In the genomic region with DNA sequence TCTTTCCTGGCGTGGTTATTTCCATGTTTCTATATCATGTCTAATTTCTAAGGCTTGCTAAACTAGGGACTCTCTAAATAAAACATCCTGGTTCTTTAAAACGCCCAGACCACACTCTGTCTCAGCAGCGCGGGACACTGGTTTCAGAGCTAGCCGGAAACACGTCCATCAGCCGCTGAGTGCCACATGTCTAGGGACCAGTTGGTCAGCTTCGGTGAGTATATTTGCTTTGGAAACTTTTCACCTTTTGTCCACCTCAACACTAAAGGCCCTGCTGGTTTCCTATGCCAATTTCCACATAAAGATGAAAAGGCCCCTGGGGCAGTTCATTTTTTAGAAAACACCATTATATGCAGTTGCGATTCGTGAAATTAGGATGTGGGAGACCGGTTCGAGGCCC, we compare ENCODE assay signal across 20 mouse cellular contexts.
DNase-seq lines count a peak whose midpoint lies in the region; ATAC-seq and TF ChIP-seq lines count a peak whose summit lies in the region.
"Had no signal": no experiment of that assay in that cellular context is flagged by ENCODE, and none has a peak within 500 bp of the region (broad histone marks: within the 10 kb centered on the region; RNA-seq: fewer than 3 reads in every experiment).

No protein-coding gene starts in this region.

- no peak for DNase-seq in heart, adult 11 months
- peak; percentile 53 to 71 for DNase-seq in lung, adult 18-20 months
- DNase-seq in lung, postnatal 14 days = no peak
- no peak for DNase-seq in adrenal gland, adult 2 months
- no peak for DNase-seq in forebrain, embryonic 11.5 days (ENCODE audit: low spot score)
- DNase-seq: adrenal gland, postnatal 25 days; cerebellum, adult 2 months; cerebellum, postnatal 14 days; embryo, embryonic 11 days; gastrocnemius, postnatal 10 days had no signal

- no peak overlapping the region for H3K4me2 ChIP-seq in heart, embryonic 13.5 days
- peak overlapping the region; percentile 54 for H3K4me2 ChIP-seq in liver, embryonic 12.5 days
- no peak overlapping the region for H3K4me2 ChIP-seq in forebrain, embryonic 11.5 days (ENCODE audit: low read depth, low read length, severe bottlenecking)
- H3K4me2 ChIP-seq: embryonic facial prominence, embryonic 15.5 days; forebrain, embryonic 15.5 days; hindbrain, embryonic 14.5 days had no signal

- 0 out of 2 replicates have a peak overlapping the region, but pooled peaks have one; percentile 58 for H3K9ac ChIP-seq in heart, embryonic 13.5 days
- H3K9ac ChIP-seq in liver, embryonic 12.5 days = peak overlapping the region; percentile 49; the same call in 1 of the 2 replicates
- no peak overlapping the region for H3K9ac ChIP-seq in forebrain, embryonic 11.5 days (ENCODE audit: low read length)
- H3K9ac ChIP-seq: embryonic facial prominence, embryonic 15.5 days; forebrain, embryonic 15.5 days; hindbrain, embryonic 14.5 days had no signal

- no peaks in the 10 kb centered on the region for H3K27me3 ChIP-seq in heart, embryonic 13.5 days (replicated peaks)
- peaks cover 12% of the 10 kb centered on the region; the same call in 1 of the 2 replicates for H3K27me3 ChIP-seq in liver, embryonic 12.5 days (replicated peaks)
- H3K27me3 ChIP-seq in forebrain, embryonic 11.5 days (ENCODE audit: control insufficient read depth, insufficient read depth, low read length) = no peaks in the 10 kb centered on the region
- H3K27me3 ChIP-seq: embryonic facial prominence, embryonic 15.5 days; forebrain, embryonic 15.5 days; Patski had no signal

- TF ChIP-seq CTCF in bone marrow, adult 2 months (IDR thresholded peaks at IDR 0.05; ENCODE audit: control insufficient read depth, insufficient read depth, low read length) = no peak

- H3K9me3 ChIP-seq in heart, embryonic 13.5 days = no peaks in the 10 kb centered on the region
- no peaks in the 10 kb centered on the region for H3K9me3 ChIP-seq in liver, embryonic 12.5 days (replicated peaks)
- H3K9me3 ChIP-seq in forebrain, embryonic 11.5 days (ENCODE audit: control insufficient read depth, low read length) = no peaks in the 10 kb centered on the region
- H3K9me3 ChIP-seq: embryonic facial prominence, embryonic 15.5 days; forebrain, embryonic 10.5 days; forebrain, embryonic 15.5 days; hindbrain, embryonic 10.5 days had no signal

- peaks cover 41% of the 10 kb centered on the region for H3K4me1 ChIP-seq in heart, embryonic 13.5 days
- peaks cover 2% of the 10 kb centered on the region for H3K4me1 ChIP-seq in bone marrow, adult 2 months (ENCODE audit: control insufficient read depth, insufficient read depth, low read length)
- peaks cover 80% of the 10 kb centered on the region for H3K4me1 ChIP-seq in liver, embryonic 12.5 days
- H3K4me1 ChIP-seq in forebrain, embryonic 11.5 days (replicated peaks; ENCODE audit: control insufficient read depth, insufficient read depth, low read length) = no peaks in the 10 kb centered on the region
- H3K4me1 ChIP-seq: embryonic facial prominence, embryonic 15.5 days had no signal

- peaks cover 55% of the 10 kb centered on the region for H3K36me3 ChIP-seq in heart, embryonic 13.5 days
- H3K36me3 ChIP-seq in liver, embryonic 12.5 days = peaks cover 10% of the 10 kb centered on the region
- no peaks in the 10 kb centered on the region for H3K36me3 ChIP-seq in forebrain, embryonic 11.5 days (ENCODE audit: control insufficient read depth, insufficient read depth, low read length)

- TF ChIP-seq POLR2A in bone marrow, adult 2 months (IDR thresholded peaks at IDR 0.05; ENCODE audit: borderline replicate concordance, control insufficient read depth, low read depth, low read length) = no peak

- no peak for ATAC-seq in heart, embryonic 13.5 days (ENCODE audit: extremely low read depth, insufficient number of reproducible peaks, low FRiP score, low TSS enrichment)
- ATAC-seq in liver, embryonic 12.5 days = no peak
- ATAC-seq in forebrain, embryonic 11.5 days (replicated peaks; ENCODE audit: low FRiP score) = no peak
- ATAC-seq: activated CD4-positive, CD25-positive, alpha-beta regulatory T cell, adult 4 months; forebrain, embryonic 15.5 days; Patski had no signal

- whole genome bisulfite sequencing in heart, embryonic 13.5 days = 89% methylated on average over 12 of the region's 12 CpGs
- 93% methylated on average over 12 of the region's 12 CpGs for WGBS in bone marrow, adult 2 months
- WGBS in liver, embryonic 12.5 days (ENCODE audit: insufficient replicate concordance) = 85% methylated on average over 12 of the region's 12 CpGs
- 92% methylated on average over 12 of the region's 12 CpGs for WGBS in forebrain, embryonic 11.5 days

- 0 out of 2 replicates have a peak overlapping the region, but pooled peaks have one; percentile 48 for H3K27ac ChIP-seq in heart, embryonic 13.5 days (replicated peaks)
- H3K27ac ChIP-seq in bone marrow, adult 2 months (ENCODE audit: control insufficient read depth, insufficient read depth, low read depth, low read length, poor library complexity) = 0 out of 2 replicates have a peak overlapping the region, but pooled peaks have one; percentile 58
- peak overlapping the region; percentile 83 for H3K27ac ChIP-seq in liver, embryonic 12.5 days
- H3K27ac ChIP-seq in forebrain, embryonic 11.5 days (ENCODE audit: low read depth, low read length) = no peak overlapping the region
- H3K27ac ChIP-seq: embryonic facial prominence, embryonic 15.5 days; forebrain, embryonic 15.5 days; hindbrain, embryonic 14.5 days had no signal

- no peak overlapping the region for H3K4me3 ChIP-seq in heart, embryonic 13.5 days
- H3K4me3 ChIP-seq in bone marrow, adult 2 months (replicated peaks; ENCODE audit: control insufficient read depth, low read depth, low read length) = no peak overlapping the region
- no peak overlapping the region for H3K4me3 ChIP-seq in liver, embryonic 12.5 days
- H3K4me3 ChIP-seq in forebrain, embryonic 11.5 days (ENCODE audit: low read depth, low read length) = no peak overlapping the region
- H3K4me3 ChIP-seq: embryonic facial prominence, embryonic 15.5 days; forebrain, embryonic 10.5 days; forebrain, embryonic 15.5 days; hindbrain, embryonic 10.5 days had no signal

Comparison
In these comparisons a context has a peak if more than half of its experiments do, and no peak if none do; other contexts are left out.
1. DNase-seq: peak in lung, adult 18-20 months (2 of 2); none in heart, adult 11 months (single experiment), lung, postnatal 14 days (single experiment), adrenal gland, adult 2 months (single experiment) and forebrain, embryonic 11.5 days (single experiment).